Mouse (Mus musculus): ENCODE results near the gene Mob3b. TPM values are rescaled to one million over a fixed set of nuclear protein-coding genes. Genes with fewer than 3 reads are reported as not detected.

The Mob3b gene
- total RNA-seq, 2 experiments from 2014 or later = 3.1 to 4.9 TPM

- no peak for DNase-seq (ENCODE audit: low spot score in 2 of 2)
Observed at GRCm38 (mm10) chr4:35068739-35069138, 88.5 kb downstream of the Mob3b start.

DNA sequence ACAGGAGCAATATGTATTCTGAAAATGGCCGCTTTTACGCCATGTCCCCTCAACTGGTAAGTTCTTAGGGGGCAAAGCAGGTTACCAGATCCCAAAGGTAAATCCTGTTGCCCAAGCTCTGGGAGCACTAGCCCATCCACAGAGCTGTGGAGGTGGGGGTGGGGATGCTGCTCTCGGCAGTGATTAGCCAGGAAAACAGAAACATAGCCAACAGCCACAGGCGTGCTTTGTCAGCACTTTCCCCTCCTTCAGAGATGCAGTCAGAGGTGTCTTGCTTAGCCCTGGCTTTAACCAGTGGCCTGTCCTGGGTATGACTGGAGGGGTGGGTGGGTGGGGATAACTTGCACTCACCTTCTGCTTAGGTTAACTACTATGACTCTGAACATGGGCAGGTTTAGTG, 91.1 kb downstream of the Mob3b start:
- no peak for DNase-seq (ENCODE audit: low spot score in 2 of 2)

DNA sequence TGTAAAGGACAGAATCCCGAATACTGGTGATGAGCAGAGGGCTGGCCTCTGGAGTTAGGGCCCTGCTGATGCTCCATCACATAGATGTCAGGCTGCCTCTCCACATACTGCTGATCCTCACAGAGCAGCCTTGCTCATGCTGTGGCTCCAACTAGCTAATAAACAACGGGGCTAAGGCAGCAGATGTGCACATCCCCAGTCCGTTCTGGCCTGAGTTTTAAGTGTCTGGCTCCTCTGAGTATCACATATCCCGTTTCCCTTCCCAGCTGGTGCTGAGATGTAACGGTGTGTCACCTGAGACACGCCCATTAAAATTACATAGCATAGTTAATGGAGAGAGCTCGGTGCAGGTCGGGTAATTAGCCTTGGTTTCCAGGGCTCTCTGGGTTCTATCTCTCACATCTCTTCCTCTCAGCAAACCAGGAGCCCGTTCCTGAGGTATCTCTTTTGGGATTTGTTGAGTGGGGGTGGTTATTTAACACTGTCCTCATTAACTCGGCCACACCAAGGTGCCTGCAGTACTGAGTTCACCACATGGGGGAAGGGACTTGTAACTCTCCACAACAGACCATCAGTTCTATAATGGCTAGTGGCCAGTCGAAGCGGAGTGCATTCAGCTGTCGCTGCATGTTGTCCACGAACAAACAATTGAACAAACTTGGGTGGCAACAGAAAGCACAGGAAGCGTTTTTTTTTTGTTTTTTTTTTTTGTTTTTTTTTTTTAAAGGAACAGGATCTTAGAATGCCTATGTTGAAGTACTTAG, 92.0 kb downstream of the Mob3b start:
- DNase-seq (ENCODE audit: low spot score in 2 of 2) = peak in 1 of 2 experiments; percentile 19

DNA sequence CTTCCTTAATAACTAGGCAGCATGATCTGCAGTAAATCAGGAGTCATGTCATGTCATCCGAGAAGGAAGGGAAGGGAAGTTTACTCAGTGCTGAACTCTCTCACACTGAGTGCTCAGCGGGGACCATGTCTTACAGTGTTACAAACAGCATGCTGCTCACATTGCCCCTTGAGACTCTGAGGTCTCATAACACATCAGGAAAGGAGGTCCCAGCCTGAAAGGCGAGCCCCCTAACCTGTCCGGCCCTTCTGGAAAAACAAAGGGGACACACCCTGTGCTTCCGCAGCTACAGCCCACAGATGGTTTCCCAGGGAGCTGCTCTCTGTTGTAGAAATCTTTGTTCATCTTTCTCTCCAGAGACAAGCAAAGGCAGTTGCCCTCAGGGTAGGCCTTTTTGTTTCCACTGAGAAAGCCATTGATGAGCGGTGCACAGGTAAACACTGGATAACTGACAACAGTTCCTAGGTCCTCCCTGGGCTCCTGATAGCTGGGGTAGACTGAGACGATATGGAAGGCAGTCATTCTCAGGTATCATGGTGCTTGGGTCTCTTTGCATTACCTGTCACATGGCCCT, 94.1 kb downstream of the Mob3b start:
- DNase-seq (ENCODE audit: low spot score in 2 of 2) = no peak

DNA sequence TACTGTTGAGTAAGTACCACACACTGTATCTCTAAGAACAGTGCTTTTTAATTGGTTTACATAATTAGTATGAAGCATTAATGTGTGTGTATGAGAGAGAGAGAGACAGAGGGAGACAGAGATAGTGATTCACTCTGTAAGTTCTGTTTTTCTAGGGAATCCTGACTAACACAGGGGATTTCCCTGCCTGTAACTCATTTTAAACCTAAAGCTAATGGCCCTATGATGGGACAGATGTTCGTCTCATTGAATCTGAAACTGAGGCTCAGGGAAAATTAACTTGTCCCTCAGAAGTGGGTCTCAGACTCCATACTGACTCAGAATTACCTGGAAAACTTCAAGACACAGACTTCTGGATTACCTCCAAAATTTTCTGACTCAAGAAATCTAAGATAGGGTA, 96.3 kb downstream of the Mob3b start:
- DNase-seq (ENCODE audit: low spot score in 2 of 2) = no peak

DNA sequence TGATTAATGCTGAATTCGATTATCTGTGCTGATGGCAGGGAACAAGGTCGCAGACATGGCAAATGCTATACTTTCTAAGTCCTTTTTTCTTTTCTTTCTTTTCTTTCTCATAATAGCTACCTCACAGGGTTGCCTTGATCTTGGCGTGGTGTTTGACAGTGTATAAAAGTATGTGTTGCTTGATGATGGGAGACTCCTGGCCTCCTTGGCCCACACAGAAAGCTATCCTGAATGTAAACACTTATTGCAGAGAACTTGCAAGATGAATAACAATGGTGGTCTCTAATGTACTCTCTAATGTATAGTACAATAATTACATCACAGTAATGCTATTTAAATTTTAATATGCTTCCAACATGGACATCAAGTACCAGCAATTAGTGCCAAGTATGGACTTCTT, 96.9 kb downstream of the Mob3b start:
- DNase-seq (ENCODE audit: low spot score in 2 of 2) = no peak

GRCm38 (mm10) chr4:35054362-35054761, 102.9 kb downstream of the Mob3b start:
- no peak for DNase-seq (ENCODE audit: low spot score in 2 of 2)

- no peak for DNase-seq (ENCODE audit: low spot score in 2 of 2)
Observed at GRCm38 (mm10) chr4:35052174-35052942, 104.9 kb downstream of the Mob3b start.

GRCm38 (mm10) chr4:35051152-35051551, 106.1 kb downstream of the Mob3b start:
- DNase-seq (ENCODE audit: low spot score in 2 of 2) = no peak

- no peak for DNase-seq (ENCODE audit: low spot score in 2 of 2)
Observed at GRCm38 (mm10) chr4:35049742-35050058, 107.6 kb downstream of the Mob3b start.

DNA sequence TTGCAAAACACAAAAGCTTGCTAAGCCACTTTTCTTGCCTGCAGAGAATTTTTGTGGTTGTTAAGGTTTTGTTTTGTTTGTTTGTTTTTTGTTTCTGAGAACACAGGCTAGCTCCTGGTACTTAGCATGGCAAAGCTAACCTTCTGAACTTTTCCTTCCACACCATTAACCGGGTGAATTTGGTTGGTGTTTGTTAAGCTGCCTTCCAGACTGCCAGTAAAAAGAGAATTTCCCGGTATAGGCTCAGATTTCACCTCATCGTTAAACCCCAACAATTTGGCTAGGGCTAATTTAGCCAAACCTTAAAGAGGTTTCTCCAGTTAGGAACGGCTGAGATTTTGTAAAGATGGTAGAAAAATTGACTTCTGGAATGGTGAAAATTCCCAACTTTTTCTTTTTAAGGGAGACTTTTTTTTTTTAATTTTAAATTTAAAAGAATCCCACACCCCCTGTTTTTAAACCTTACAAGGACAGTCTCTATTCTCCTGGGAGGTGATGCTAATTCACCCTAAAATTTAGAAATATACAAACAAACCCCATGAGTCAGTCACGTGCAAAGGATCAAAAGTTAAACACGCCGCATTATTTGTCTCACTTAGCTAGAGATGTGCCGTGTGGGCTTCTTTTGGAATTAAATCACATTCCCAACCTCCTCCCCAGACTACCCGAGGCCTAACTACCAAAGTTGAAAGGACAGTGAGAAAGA, 108.1 kb downstream of the Mob3b start:
- no peak for DNase-seq (ENCODE audit: low spot score in 2 of 2)

- DNase-seq (ENCODE audit: low spot score in 2 of 2) = no peak
Observed at GRCm38 (mm10) chr4:35040896-35041295, 116.4 kb downstream of the Mob3b start.

DNA sequence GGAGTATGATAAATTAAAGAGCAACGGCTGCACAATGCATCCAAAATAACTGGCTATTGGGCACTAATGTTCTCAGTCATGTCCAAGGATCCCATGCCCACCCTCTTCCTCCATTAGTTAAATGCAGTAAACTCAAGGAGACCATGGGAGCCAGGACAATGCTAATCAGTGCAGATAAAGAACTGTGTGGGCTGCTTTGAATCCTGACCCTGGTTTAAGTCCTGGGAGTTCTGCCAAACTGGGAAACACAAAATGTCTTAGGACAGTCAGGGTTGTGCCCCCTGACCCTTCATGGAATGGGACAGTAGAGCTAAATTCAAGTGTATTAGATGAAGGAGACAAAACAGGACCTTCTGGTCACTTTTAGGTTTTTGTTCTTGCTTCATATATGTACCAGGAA, 117.0 kb downstream of the Mob3b start:
- DNase-seq (ENCODE audit: low spot score in 2 of 2) = no peak

- DNase-seq (ENCODE audit: low spot score in 2 of 2) = no peak
Observed at GRCm38 (mm10) chr4:35037824-35038223, 119.5 kb downstream of the Mob3b start.

DNA sequence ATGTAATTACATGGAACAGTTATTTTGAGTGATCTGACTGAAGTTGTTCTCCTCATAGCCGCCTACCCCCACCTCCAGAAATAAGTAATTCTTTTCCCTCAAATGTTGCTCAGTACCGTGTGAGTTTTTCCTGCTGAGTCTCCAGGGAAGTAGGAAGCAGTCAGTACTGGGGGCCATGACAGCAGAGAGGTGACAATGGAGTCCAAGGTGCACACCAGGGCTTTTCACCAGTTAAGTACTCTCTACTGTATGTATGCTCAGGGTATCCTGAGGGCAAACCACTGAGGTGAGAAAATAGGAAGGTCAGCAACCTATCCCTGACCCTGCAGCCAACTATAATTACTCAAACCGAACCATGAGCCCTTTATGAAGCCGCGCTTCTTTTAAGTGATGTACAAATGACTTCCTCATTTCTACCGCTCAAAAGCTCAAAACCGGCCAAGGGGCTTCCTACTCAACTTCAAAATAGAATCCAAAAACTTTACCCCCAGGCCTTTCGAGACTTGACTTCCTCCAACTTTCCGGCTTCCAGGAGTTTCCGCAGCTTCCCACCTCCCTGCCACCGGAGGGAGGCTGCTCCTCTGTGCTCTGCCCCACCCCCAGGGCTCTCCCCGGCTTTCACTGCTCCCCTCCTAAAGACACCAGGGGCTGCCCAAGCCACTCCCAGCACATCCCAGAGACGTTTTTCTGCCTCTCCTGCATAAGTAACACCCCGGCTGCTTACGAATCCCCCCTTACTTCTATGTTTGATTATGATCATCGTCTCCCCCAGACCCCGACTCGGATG, 122.6 kb downstream of the Mob3b start:
- DNase-seq (ENCODE audit: low spot score in 2 of 2) = no peak

DNA sequence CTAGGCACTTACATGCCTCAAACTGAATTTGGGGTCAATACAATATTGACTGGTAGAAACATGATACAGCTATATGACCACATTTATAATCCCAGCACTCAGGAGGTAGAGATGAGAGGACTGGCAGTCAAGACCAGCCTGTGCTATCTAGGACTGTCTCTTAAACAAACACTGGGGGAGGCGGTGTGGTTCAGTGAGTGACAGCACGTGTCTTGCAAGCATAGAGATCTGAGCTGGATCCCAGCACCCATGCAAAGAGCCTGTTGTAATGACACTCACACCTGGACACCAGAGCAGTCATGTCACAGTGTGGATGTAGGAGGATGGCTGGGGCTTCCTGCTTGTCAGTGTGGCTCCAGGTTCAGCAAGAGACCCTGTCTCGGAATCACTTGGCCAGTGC, 124.5 kb downstream of the Mob3b start:
- no peak for DNase-seq (ENCODE audit: low spot score in 2 of 2)

- no peak for DNase-seq (ENCODE audit: low spot score in 2 of 2)
Observed at GRCm38 (mm10) chr4:35031623-35032022, 125.7 kb downstream of the Mob3b start.

- no peak for DNase-seq (ENCODE audit: low spot score in 2 of 2)
Observed at GRCm38 (mm10) chr4:35031141-35031540, 126.1 kb downstream of the Mob3b start.

- no peak for DNase-seq (ENCODE audit: low spot score in 2 of 2)
Observed at GRCm38 (mm10) chr4:35018416-35018815, 138.9 kb downstream of the Mob3b start.

GRCm38 (mm10) chr4:35012401-35013307, 144.6 kb downstream of the Mob3b start:
- DNase-seq (ENCODE audit: low spot score in 2 of 2) = no peak
